24 mouse cellular contexts compared by ENCODE assay signal in genomic region chr13:52552822-52553477, GRCm38 (mm10). TPM values are rescaled to one million over a fixed set of nuclear protein-coding genes. Genes with fewer than 3 reads are reported as not detected.
A peak's percentile ranks its signal among the peaks of the same experiment; 100 is the strongest.
DNase-seq lines count a peak whose midpoint lies in the region; ATAC-seq and TF ChIP-seq lines count a peak whose summit lies in the region.
"Had no signal": no experiment of that assay in that cellular context is flagged by ENCODE, and none has a peak within 500 bp of the region (broad histone marks: within the 10 kb centered on the region; RNA-seq: fewer than 3 reads in every experiment).

No protein-coding gene starts in this region.

- DNase-seq in midbrain, postnatal 0 days (ENCODE audit: low spot score): no peak
- DNase-seq: adrenal gland, adult 8-10 months; adrenal gland, postnatal 25 days; cerebellum, adult 18-20 months; cerebellum, adult 9-10 months; cerebellum, postnatal 14 days; gastrocnemius, postnatal 10 days; gastrocnemius, postnatal 36 days; heart, postnatal 36 days had no signal

- H3K4me1 ChIP-seq in megakaryocyte, embryonic 14.5 days: peaks cover 91% of the 10 kb centered on the region
- H3K4me1 ChIP-seq in midbrain, embryonic 16.5 days (ENCODE audit: control insufficient read depth, insufficient read depth, low read length): no peaks in the 10 kb centered on the region; the same call in 1 of the 2 replicates
- H3K4me1 ChIP-seq in midbrain, embryonic 13.5 days (replicated peaks): no peaks in the 10 kb centered on the region
- H3K4me1 ChIP-seq in midbrain, postnatal 0 days (ENCODE audit: insufficient read depth, low read length): no peaks in the 10 kb centered on the region
- H3K4me1 ChIP-seq in forebrain, embryonic 12.5 days: no peaks in the 10 kb centered on the region
- H3K4me1 ChIP-seq: embryonic facial prominence, embryonic 13.5 days; forebrain, embryonic 13.5 days; hindbrain, embryonic 13.5 days had no signal

- peak overlapping the region; percentile 66 for H3K27ac ChIP-seq in midbrain, embryonic 16.5 days (ENCODE audit: low read length)
- no peak overlapping the region for H3K27ac ChIP-seq in midbrain, embryonic 13.5 days
- H3K27ac ChIP-seq in midbrain, postnatal 0 days (ENCODE audit: low read depth, low read length): no peak overlapping the region; the same call in 1 of the 2 replicates
- no peak overlapping the region for H3K27ac ChIP-seq in forebrain, embryonic 12.5 days
- H3K27ac ChIP-seq: embryonic facial prominence, embryonic 13.5 days; forebrain, embryonic 13.5 days; hindbrain, embryonic 10.5 days; hindbrain, embryonic 13.5 days had no signal

- peaks cover 5% of the 10 kb centered on the region; the same call in 1 of the 2 replicates for H3K9me3 ChIP-seq in megakaryocyte, embryonic 14.5 days
- H3K9me3 ChIP-seq in midbrain, embryonic 16.5 days (replicated peaks; ENCODE audit: control insufficient read depth, low read length, poor library complexity, severe bottlenecking): no peaks in the 10 kb centered on the region
- H3K9me3 ChIP-seq in midbrain, embryonic 13.5 days: no peaks in the 10 kb centered on the region
- no peaks in the 10 kb centered on the region for H3K9me3 ChIP-seq in midbrain, postnatal 0 days (ENCODE audit: low read length)
- no peaks in the 10 kb centered on the region for H3K9me3 ChIP-seq in forebrain, embryonic 12.5 days
- H3K9me3 ChIP-seq: embryonic facial prominence, embryonic 13.5 days; hindbrain, embryonic 13.5 days had no signal

- H3K4me3 ChIP-seq in megakaryocyte, embryonic 14.5 days (replicated peaks): peak overlapping the region; percentile 69
- H3K4me3 ChIP-seq in midbrain, embryonic 16.5 days (ENCODE audit: low read depth, low read length): no peak overlapping the region
- no peak overlapping the region for H3K4me3 ChIP-seq in midbrain, embryonic 13.5 days (replicated peaks)
- no peak overlapping the region for H3K4me3 ChIP-seq in midbrain, postnatal 0 days (ENCODE audit: low read depth, low read length)
- no peak overlapping the region for H3K4me3 ChIP-seq in forebrain, embryonic 12.5 days (replicated peaks)
- H3K4me3 ChIP-seq: embryonic facial prominence, embryonic 13.5 days; erythroblast, embryonic 14.5 days; forebrain, embryonic 13.5 days; hindbrain, embryonic 10.5 days; hindbrain, embryonic 13.5 days had no signal

- WGBS in midbrain, embryonic 16.5 days: 52% methylated on average over 9 of the region's 9 CpGs
- 70% methylated on average over 9 of the region's 9 CpGs for WGBS in midbrain, embryonic 13.5 days
- WGBS in midbrain, postnatal 0 days: 45% methylated on average over 9 of the region's 9 CpGs
- WGBS in forebrain, embryonic 12.5 days: 79% methylated on average over 9 of the region's 9 CpGs

- peaks cover 69% of the 10 kb centered on the region for H3K36me3 ChIP-seq in megakaryocyte, embryonic 14.5 days (replicated peaks; ENCODE audit: low read length)
- H3K36me3 ChIP-seq in midbrain, embryonic 16.5 days (ENCODE audit: control insufficient read depth, insufficient read depth, low read length): no peaks in the 10 kb centered on the region
- H3K36me3 ChIP-seq in midbrain, embryonic 13.5 days: no peaks in the 10 kb centered on the region
- no peaks in the 10 kb centered on the region for H3K36me3 ChIP-seq in midbrain, postnatal 0 days (ENCODE audit: insufficient read depth, low read length)
- no peaks in the 10 kb centered on the region for H3K36me3 ChIP-seq in forebrain, embryonic 12.5 days (replicated peaks)
- H3K36me3 ChIP-seq: embryonic facial prominence, embryonic 13.5 days; hindbrain, embryonic 10.5 days; hindbrain, embryonic 13.5 days had no signal

- H3K9ac ChIP-seq in midbrain, embryonic 16.5 days (ENCODE audit: low read depth, low read length): no peak overlapping the region
- H3K9ac ChIP-seq in midbrain, embryonic 13.5 days (replicated peaks): no peak overlapping the region
- no peak overlapping the region for H3K9ac ChIP-seq in midbrain, postnatal 0 days (replicated peaks; ENCODE audit: low read length, poor library complexity, severe bottlenecking)
- H3K9ac ChIP-seq in forebrain, embryonic 12.5 days: no peak overlapping the region
- H3K9ac ChIP-seq: embryonic facial prominence, embryonic 13.5 days; forebrain, embryonic 13.5 days; hindbrain, embryonic 13.5 days had no signal

- no peak for ATAC-seq in megakaryocyte, adult 5-6 weeks (ENCODE audit: poor library complexity, severe bottlenecking)
- peak; percentile 85; the same call in 1 of the 2 replicates for ATAC-seq in midbrain, embryonic 16.5 days
- no peak for ATAC-seq in midbrain, embryonic 13.5 days
- peak; percentile 56; the same call in 1 of the 2 replicates for ATAC-seq in midbrain, postnatal 0 days (ENCODE audit: low FRiP score)
- ATAC-seq in forebrain, embryonic 12.5 days (ENCODE audit: low FRiP score): no peak
- ATAC-seq: activated CD4-positive, CD25-positive, alpha-beta regulatory T cell, adult 4 months; CD4-positive, CD25-positive, alpha-beta regulatory T cell, adult 4 months; forebrain, embryonic 13.5 days; forebrain, embryonic 16.5 days; hindbrain, embryonic 16.5 days had no signal

- H3K4me2 ChIP-seq in midbrain, embryonic 16.5 days (ENCODE audit: low read length): no peak overlapping the region
- H3K4me2 ChIP-seq in midbrain, embryonic 13.5 days (replicated peaks): no peak overlapping the region
- no peak overlapping the region for H3K4me2 ChIP-seq in midbrain, postnatal 0 days (ENCODE audit: low read depth, low read length, poor library complexity, severe bottlenecking)
- H3K4me2 ChIP-seq in forebrain, embryonic 12.5 days: no peak overlapping the region
- H3K4me2 ChIP-seq: embryonic facial prominence, embryonic 13.5 days; forebrain, embryonic 13.5 days; heart, embryonic 11.5 days; hindbrain, embryonic 13.5 days had no signal

- no peaks in the 10 kb centered on the region for H3K27me3 ChIP-seq in megakaryocyte, embryonic 14.5 days (replicated peaks)
- no peaks in the 10 kb centered on the region for H3K27me3 ChIP-seq in midbrain, embryonic 16.5 days (ENCODE audit: control insufficient read depth, insufficient read depth, low read depth, low read length)
- no peaks in the 10 kb centered on the region for H3K27me3 ChIP-seq in midbrain, embryonic 13.5 days
- H3K27me3 ChIP-seq in midbrain, postnatal 0 days (ENCODE audit: insufficient read depth, low read length): no peaks in the 10 kb centered on the region
- H3K27me3 ChIP-seq in forebrain, embryonic 12.5 days: no peaks in the 10 kb centered on the region
- H3K27me3 ChIP-seq: embryonic facial prominence, embryonic 13.5 days; forebrain, embryonic 13.5 days; hindbrain, embryonic 13.5 days had no signal

- TF ChIP-seq CTCF in midbrain, postnatal 0 days (IDR thresholded peaks at IDR 0.05): no peak

RNA-seq across cellular contexts. Expression of gene Diras2, which starts 21.9 kb away (rescaled TPM):
- 1.3 TPM in 1 of 2 replicates, not detected in the other for polyA plus RNA-seq in megakaryocyte, embryonic 14.5 days (2012; ENCODE audit: insufficient read depth, low replicate concordance)
- 0.30 and 0.54 TPM in 2 replicates for total RNA-seq in megakaryocyte, adult 5-6 weeks (2015)
- total RNA-seq in megakaryocyte, adult 5-6 weeks (2017): 0.04 TPM in 1 of 2 replicates, not detected in the other
- 6.6 and 7.6 TPM in 2 replicates for polyA plus RNA-seq in midbrain, embryonic 16.5 days (2015; fragmentation: Nextera tagmentation; extraction: Ambion mirVana)
- polyA plus RNA-seq in midbrain, embryonic 13.5 days (2015; fragmentation: Nextera tagmentation; extraction: Ambion mirVana): 1.6 and 1.8 TPM in 2 replicates
- 57.1 and 68.2 TPM in 2 replicates for total RNA-seq in midbrain, postnatal 0 days (2014; rRNA removed)
- polyA plus RNA-seq in midbrain, postnatal 0 days (2015; fragmentation: Nextera tagmentation; extraction: Ambion mirVana): 6.8 and 7.0 TPM in 2 replicates
- polyA plus RNA-seq in forebrain, embryonic 12.5 days (2016; fragmentation: Nextera tagmentation; extraction: Ambion mirVana): 0.47 and 0.65 TPM in 2 replicates
- polyA plus RNA-seq: activated CD4-positive, CD25-positive, alpha-beta regulatory T cell, adult 4 months; CD4-positive, CD25-positive, alpha-beta regulatory T cell, adult 4 months; erythroblast, embryonic 14.5 days had no signal

RNA-seq across cellular contexts. Expression of gene Syk, which starts 30.0 kb away (rescaled TPM):
- 33.3 and 55.7 TPM in 2 replicates for polyA plus RNA-seq in megakaryocyte, embryonic 14.5 days (2012; ENCODE audit: insufficient read depth, low replicate concordance)
- 87.8 and 90.2 TPM in 2 replicates for total RNA-seq in megakaryocyte, adult 5-6 weeks (2015)
- total RNA-seq in megakaryocyte, adult 5-6 weeks (2017): 157 and 178 TPM in 2 replicates
- polyA plus RNA-seq in midbrain, embryonic 16.5 days (2015; fragmentation: Nextera tagmentation; extraction: Ambion mirVana): 1.1 and 1.2 TPM in 2 replicates
- 1.1 and 1.5 TPM in 2 replicates for polyA plus RNA-seq in midbrain, embryonic 13.5 days (2015; fragmentation: Nextera tagmentation; extraction: Ambion mirVana)
- 2.8 and 3.1 TPM in 2 replicates for total RNA-seq in midbrain, postnatal 0 days (2014; rRNA removed)
- polyA plus RNA-seq in midbrain, postnatal 0 days (2015; fragmentation: Nextera tagmentation; extraction: Ambion mirVana): 0.90 and 0.91 TPM in 2 replicates
- 1.3 and 1.6 TPM in 2 replicates for polyA plus RNA-seq in forebrain, embryonic 12.5 days (2016; fragmentation: Nextera tagmentation; extraction: Ambion mirVana)

Comparison
In these comparisons a context has a peak if more than half of its experiments do, and no peak if none do; other contexts are left out.
1. ATAC-seq: peak in midbrain, embryonic 16.5 days (single experiment) and midbrain, postnatal 0 days (single experiment); none in megakaryocyte, adult 5-6 weeks (single experiment), midbrain, embryonic 13.5 days (single experiment) and forebrain, embryonic 12.5 days (single experiment).
2. RNA of gene Syk, which starts 30.0 kb away (polyA plus RNA-seq): 33.3 to 55.7 TPM in megakaryocyte, embryonic 14.5 days; 1.3 to 1.6 TPM in forebrain, embryonic 12.5 days, 1.1 to 1.5 TPM in midbrain, embryonic 13.5 days, 1.1 to 1.2 TPM in midbrain, embryonic 16.5 days and 0.90 to 0.91 TPM in midbrain, postnatal 0 days; every median in the first group is over 10 times any median in the second.